Mouse (Mus musculus) brown adipose tissue, adult 24 weeks (tissue): ENCODE measurements around the gene Gpr88. TPM values are rescaled to one million over a fixed set of nuclear protein-coding genes. Genes with fewer than 3 reads are reported as not detected.

Experiments used
- H3K27ac ChIP-seq: fragments of 200-500 bp; replicated peaks from 2 replicates; pipeline ENCODE4 v1.5.1; 2012; ENCODE audit warnings: low read depth, mild to moderate bottlenecking, low read length
- H3K4me1 ChIP-seq: fragments of 200-500 bp; 2 replicates; pipeline ENCODE4 v1.6.1; 2012; ENCODE audit warnings: low read length, mixed read lengths; ENCODE audit not compliant: control insufficient read depth, insufficient read depth, insufficient read length
- H3K4me3 ChIP-seq: fragments of 200-500 bp; 2 replicates; pipeline ENCODE4 v1.5.1; 2012; ENCODE audit warnings: low read depth, mild to moderate bottlenecking, low read length, moderate library complexity; ENCODE audit not compliant: insufficient read depth
- polyA plus RNA-seq: library from polyadenylated mRNA; stranded (reverse); fragments of >200 nt; gene quantifications from 2 replicates; pipeline ENCODE4 v1.2.4, GENCODE M21; 2012; ENCODE audit not compliant: missing spikeins, insufficient read depth, insufficient read length

The Gpr88 gene
- polyA plus RNA-seq, 1 experiment, result not detected

GRCm38 (mm10) chr3:116200060-116200459 is 53.2 kb downstream of the Gpr88 start:
- H3K27ac ChIP-seq, result no peak overlapping the region
- peaks cover 2% of the 10 kb centered on the region; the same call in 1 of the 2 replicates for H3K4me1 ChIP-seq
- H3K4me3 ChIP-seq, result no peak overlapping the region

Other genes starting within 250 kb of the Gpr88 start
- gene Slc30a7, start 246.1 kb downstream of the Gpr88 start, polyA plus RNA-seq, result 2.1 and 8.8 TPM in 2 replicates
- 6.9 and 8.8 TPM in 2 replicates for gene Extl2, start 246.0 kb downstream of the Gpr88 start, polyA plus RNA-seq
- gene Vcam1, start 123.8 kb downstream of the Gpr88 start, polyA plus RNA-seq, result 3.6 and 4.6 TPM in 2 replicates
- gene Cdc14a, start 170.5 kb upstream of the Gpr88 start, polyA plus RNA-seq, result 2.7 and 4.2 TPM in 2 replicates